Mouse (Mus musculus): ENCODE data around the gene Exo5. TPM values are rescaled to one million over a fixed set of nuclear protein-coding genes. Genes with fewer than 3 reads are reported as not detected.

Gene Exo5
- total RNA-seq (2021): 10 to 100 TPM in 1 of 2 experiments, 1 to 10 TPM in 1; 9.3 to 11.6 TPM
- long read RNA-seq, experiment 1, transcript Exo5-201 (2 exons, 1,996 nt): major isoform, 10 of 13 reads
- long read RNA-seq, experiment 1, partial matches to known transcripts: 0 of 13 reads
- long read RNA-seq, experiment 1, other reads (novel, unspliced or antisense): 1 of 13 reads
- long read RNA-seq, experiment 2, transcript Exo5-201 (2 exons, 1,996 nt): major isoform, 13 of 16 reads
- long read RNA-seq, experiment 2, partial matches to known transcripts: 0 of 16 reads
- long read RNA-seq, experiment 2, other reads (novel, unspliced or antisense): 3 of 16 reads

GRCm38 (mm10) chr4:120924554-120925299 lies at the start of gene Exo5:
Gene Exo5 (minus strand): TSS chr4:120925017.
- intact Hi-C loops (cut with DNase I): no loop called here
- peak; percentile 89 to 94 for DNase-seq (ENCODE audit: low spot score in 2 of 2)

DNA sequence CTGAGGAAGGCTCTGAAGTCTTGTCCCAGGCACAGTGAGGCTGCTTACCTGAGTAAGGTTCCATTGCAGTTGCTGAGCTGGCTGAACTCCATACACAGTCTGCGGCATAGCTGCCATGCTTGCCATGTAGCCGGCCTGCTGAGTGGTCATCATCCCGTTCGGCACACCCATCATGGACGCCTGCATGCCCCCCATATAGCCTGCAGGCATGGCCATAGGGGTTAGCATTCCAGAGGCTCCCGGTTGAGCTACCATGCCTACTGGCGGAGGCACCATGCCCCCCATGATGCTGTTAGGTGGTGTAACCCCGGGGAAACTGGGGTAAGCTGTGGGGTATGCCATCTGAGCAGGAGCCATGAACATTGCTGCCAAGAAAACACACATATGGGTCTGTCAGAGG lies 47.0 kb upstream of the Exo5 start:
- intact Hi-C loops (cut with DNase I): no loop called here
- DNase-seq (ENCODE audit: low spot score in 2 of 2): no peak

DNA sequence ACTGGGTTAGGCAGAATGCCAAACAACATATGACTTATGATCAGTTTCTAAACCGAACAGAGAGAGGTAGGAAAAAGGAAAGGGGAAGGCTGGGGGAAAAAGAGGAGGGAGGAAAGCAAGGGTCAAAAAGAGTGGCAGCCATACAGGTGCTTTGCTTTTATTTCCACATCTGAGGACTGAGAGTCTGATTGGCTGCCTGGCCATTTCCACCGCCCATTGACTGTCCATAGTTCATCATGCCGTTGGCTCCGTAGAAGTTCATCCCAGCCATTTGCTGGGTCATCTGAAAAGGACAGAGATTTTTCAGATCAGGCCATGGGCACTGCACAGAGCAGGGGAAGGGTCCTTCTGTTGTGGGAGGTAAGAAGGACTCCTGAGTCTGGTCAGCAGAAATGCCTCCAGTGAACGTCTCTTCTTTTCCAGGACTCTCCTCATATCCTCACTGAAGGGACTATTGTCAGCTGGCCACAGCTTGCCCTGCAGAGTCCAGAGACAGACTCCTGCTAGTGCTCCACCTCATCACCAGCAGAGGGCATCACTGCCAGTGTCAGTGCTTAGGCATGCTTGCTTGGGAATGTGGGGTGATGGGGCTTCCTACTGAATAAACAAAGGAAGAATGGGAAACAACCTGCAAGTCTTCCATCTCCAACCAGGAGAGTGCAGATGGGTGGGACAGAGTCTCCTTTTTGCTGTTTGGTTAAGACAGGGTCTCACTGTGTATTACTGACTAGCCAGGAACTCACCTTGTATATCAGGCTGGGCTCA lies 44.7 kb upstream of the Exo5 start:
- DNase-seq (ENCODE audit: low spot score in 2 of 2): peak; percentile 43 to 74
- intact Hi-C loops (cut with DNase I): no loop called here

DNA sequence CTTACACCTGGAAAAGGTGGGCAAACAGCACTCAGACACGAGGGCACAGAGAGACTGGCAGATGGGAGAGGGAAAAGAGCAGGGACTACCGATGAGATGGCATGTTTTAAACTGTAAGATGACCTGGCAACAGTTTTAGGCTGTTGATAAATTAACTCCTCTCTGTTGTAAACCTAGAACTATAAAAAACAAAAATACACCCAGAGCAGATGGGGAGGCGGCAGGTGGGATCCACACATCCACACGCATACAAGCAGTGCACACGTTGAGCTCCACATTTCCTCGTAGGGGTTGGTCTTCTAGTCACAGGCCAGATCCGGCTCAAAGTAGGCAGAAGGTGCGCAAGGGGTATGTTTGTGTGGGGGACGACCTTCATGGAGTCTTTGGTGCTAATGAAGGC lies 43.7 kb upstream of the Exo5 start:
- intact Hi-C loops (cut with DNase I): no loop called here
- DNase-seq (ENCODE audit: low spot score in 2 of 2): no peak

DNA sequence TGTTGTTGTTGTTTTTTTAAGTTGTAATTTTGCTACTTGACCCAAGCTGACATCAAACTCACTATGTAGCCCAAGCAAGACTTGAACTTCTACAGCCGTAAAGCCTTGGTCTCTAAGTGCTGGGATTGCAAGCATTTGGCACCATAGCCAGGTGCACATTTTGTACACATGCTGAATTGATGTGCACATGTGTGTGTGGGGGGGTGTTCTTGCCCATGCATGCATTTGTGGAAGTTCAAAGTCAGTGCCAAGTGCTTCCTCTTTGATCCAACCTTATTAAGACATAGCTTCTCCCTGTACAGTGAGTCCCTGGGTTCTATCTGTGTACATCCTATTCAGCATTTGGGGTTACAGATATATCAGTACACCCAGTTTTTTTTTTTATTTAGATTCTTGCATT lies 30.8 kb upstream of the Exo5 start:
- DNase-seq (ENCODE audit: low spot score in 2 of 2): no peak
- intact Hi-C loops (cut with DNase I): no loop called here

GRCm38 (mm10) chr4:120953667-120954066 lies 28.9 kb upstream of the Exo5 start:
- intact Hi-C loops (cut with DNase I): no loop called here
- no peak for DNase-seq (ENCODE audit: low spot score in 2 of 2)

- no peak for DNase-seq (ENCODE audit: low spot score in 2 of 2)
- intact Hi-C loops (cut with DNase I): no loop called here
Observed at GRCm38 (mm10) chr4:120953038-120953437, 28.2 kb upstream of the Exo5 start.

DNA sequence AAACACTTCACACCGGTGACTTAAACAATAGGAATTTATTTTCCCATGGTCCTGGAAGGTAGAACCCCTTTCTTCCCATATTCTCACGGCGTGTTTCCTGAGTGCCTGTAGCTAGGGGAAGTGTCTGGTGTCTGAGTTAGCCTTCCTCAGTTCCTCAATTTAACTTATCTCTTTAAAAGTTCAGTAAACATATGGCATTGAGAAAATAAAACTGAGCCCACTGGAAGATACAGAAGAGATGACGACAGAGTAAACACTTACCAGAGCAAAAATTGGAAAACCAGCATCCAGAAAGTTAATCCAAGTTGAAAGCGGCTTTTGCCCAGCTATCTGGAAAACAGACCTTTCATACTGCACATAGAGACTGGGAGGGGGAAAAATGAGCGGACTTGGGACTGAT lies 27.3 kb upstream of the Exo5 start:
- intact Hi-C loops (cut with DNase I): no loop called here
- no peak for DNase-seq (ENCODE audit: low spot score in 2 of 2)

DNA sequence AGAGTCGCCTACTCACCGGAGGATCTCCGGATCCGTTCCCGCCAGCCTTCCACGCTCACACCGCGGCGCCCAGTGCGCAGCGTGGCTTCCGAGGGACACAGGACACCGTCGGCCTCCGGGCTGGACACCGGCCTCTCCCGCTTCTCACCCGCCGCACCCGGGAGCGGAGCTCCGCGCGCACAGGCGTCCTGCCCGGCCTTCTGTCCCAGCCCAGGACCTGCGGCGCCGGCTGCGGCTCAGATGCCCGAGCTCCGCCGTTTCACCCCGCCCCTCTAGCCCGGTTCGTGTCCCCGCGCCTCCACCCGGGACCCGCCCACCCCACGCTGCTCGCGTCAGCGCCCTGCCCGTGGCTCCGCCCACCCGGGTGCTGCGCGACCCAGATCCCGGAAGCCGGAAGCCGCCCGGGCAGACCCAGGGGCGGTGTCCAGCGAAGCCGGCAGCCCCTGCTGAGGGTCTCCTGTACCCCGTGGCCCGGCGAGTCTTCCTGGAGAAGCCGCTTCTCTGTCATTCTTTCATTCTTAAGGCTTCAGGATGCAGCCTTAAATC lies 26.7 kb upstream of the Exo5 start, which contains the start of gene Zfp69:
TSS of gene Zfp69 (minus strand) at position 272 of the 546 bp plus-strand sequence.
- intact Hi-C loops (cut with DNase I): no loop called here
- DNase-seq (ENCODE audit: low spot score in 2 of 2): peak; percentile 68 to 83

- DNase-seq (ENCODE audit: low spot score in 2 of 2): no peak
- intact Hi-C loops (cut with DNase I): no loop called here
Observed at GRCm38 (mm10) chr4:120950763-120951427, 26.1 kb upstream of the Exo5 start.

- intact Hi-C loops (cut with DNase I): no loop called here
- DNase-seq (ENCODE audit: low spot score in 2 of 2): no peak
Observed at GRCm38 (mm10) chr4:120948938-120949337, 24.1 kb upstream of the Exo5 start.

DNA sequence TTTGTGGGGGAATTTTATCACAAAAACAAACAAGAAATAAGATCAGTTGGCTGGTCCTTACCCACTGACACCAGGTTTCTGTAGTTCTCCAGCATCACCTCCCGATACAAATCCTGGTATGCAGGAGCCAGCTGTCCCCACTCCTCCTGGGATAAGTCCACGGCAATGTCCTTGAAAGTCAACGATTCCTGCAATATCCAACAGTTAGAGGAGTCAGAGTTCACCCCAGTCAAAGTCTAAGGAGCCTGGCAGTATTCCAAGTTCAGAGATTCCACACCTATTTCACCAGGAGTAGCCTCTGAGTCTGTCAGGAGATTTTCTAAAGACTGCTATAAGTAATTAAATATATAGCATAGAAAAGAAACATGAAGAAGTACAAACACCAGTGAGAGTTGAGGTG lies 10.2 kb upstream of the Exo5 start:
- no peak for DNase-seq (ENCODE audit: low spot score in 2 of 2)
- intact Hi-C loops (cut with DNase I): no loop called here

DNA sequence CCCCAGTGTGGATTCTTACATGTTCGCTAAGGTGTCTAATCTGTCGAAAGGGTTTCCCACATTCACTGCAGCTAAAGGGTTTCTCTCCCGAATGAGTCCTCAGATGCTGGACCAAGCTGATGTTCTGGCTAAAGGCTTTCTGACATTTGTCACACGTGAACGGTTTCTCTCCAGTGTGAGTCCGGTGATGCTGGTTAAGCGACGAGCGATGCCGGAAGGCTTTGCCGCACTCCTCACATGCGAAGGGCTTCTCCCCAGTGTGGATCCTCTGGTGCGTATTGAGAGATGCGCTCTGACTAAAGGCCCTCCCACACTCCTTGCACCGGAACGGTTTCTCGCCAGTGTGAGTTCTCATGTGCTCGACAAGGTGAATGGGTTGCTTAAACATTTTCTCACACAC lies 5.9 kb upstream of the Exo5 start:
- intact Hi-C loops (cut with DNase I): no loop called here
- DNase-seq (ENCODE audit: low spot score in 2 of 2): no peak

DNA sequence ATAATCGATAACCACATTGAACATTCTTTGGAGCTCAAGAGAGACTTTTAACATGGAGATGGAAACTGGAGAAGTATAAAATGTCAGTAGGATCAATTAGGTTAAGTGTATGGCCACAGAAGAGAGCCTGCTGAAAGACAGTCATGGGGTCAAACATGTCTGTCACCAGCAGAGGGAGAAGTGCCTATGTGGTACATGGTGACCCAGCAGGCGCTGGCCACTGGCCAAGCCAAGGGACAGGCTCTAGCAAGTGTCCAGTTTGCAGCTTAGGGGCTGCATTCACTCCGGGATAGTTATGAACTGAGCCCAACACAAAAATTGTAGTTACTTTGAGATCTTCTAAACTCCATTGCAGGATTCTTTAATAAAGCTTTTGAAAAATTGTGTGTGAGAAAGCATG lies 3.9 kb upstream of the Exo5 start:
- DNase-seq (ENCODE audit: low spot score in 2 of 2): no peak
- intact Hi-C loops (cut with DNase I): no loop called here

DNA sequence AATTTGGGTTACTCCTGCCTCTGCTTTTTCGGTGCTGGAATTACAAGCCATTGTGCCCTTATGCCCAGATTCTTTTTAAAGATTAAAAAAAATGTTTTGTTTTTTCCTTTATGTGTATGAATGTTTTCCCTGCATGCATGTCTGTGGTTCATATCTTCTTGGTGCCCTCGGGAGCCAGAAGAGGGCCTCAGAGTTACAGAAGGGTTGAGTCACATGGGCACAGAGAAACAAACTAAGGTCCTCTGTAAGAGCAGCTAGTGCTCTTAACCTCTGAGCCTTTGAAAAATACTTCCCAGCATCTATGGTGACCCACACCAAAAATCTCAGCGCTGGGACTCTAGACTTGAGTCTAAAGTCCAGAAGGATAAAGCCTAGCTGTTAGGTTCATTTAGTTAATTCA lies 569 bp upstream of the Exo5 start:
- no peak for DNase-seq (ENCODE audit: low spot score in 2 of 2)
- intact Hi-C loops (cut with DNase I): no loop called here

- no peak for DNase-seq (ENCODE audit: low spot score in 2 of 2)
- intact Hi-C loops (cut with DNase I): no loop called here
Observed at GRCm38 (mm10) chr4:120921461-120921860, 3.4 kb downstream of the Exo5 start.

- intact Hi-C loops (cut with DNase I): loop anchor here (5.0 to 10.0 kb wide), 2 partner anchors 160 to 327 kb away; partner anchors contain the start of gene Gm8439
Observed at GRCm38 (mm10) chr4:120914501-120914900, 10.3 kb downstream of the Exo5 start.

GRCm38 (mm10) chr4:120913861-120914260 lies 11.0 kb downstream of the Exo5 start:
- intact Hi-C loops (cut with DNase I): loop anchor here (5.0 to 10.0 kb wide), 2 partner anchors 159 to 327 kb away; partner anchors contain the start of gene Gm8439
- DNase-seq (ENCODE audit: low spot score in 2 of 2): no peak

More at GRCm38 (mm10) chr4:120914501-120914900, 10.3 kb downstream of the Exo5 start:
- no peak for DNase-seq (ENCODE audit: low spot score in 2 of 2)

DNA sequence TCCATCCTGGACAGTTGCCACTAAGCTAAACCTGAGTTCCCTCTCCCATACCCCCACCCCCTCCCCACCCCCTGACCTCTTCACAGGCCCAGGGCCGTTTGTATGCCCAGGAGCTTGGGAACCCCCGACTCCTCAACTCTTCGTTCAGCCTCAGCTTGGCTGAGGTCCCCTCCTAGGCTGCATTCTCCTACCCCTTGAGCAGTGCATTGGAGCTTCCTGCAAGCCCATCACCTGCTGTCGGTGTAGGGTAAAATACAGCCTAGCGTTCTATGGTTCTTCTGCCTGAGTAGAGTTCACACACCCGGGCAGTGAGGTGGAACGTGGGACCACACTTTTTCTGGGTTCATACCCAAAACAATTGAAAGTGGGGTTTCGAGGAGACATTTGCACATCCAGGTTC lies 11.4 kb downstream of the Exo5 start:
- intact Hi-C loops (cut with DNase I): loop anchor here (5.0 to 10.0 kb wide), 2 partner anchors 159 to 326 kb away; partner anchors contain the start of gene Gm8439
- no peak for DNase-seq (ENCODE audit: low spot score in 2 of 2)
